Mouse (Mus musculus) MEL (cell line): Measurements from ENCODE around the gene Sntg2.

ENCODE experiments used
- CTCF ChIP-seq, 3 experiments: IDR thresholded peaks in 2 of 3; conservative IDR thresholded peaks in 1 of 3; 2 replicates each; pipeline ENCODE4 v1.5.1; 2011 to 2012; ENCODE audit warnings: low read length in 3 of 3, low read depth in 2 of 3, mild to moderate bottlenecking in 2 of 3, improper control_type of control experiment in 1 of 3, inconsistent platforms in 1 of 3, mixed read lengths in 1 of 3, moderate library complexity in 1 of 3; ENCODE audit not compliant: control insufficient read depth in 1 of 3, insufficient read depth in 1 of 3, poor library complexity in 1 of 3, severe bottlenecking in 1 of 3
- JUND ChIP-seq: IDR thresholded peaks from 2 replicates; pipeline ENCODE4 v1.6.1; 2011; ENCODE audit warnings: low read depth, mild to moderate bottlenecking, improper control_type of control experiment, low read length
- KAT2A ChIP-seq: conservative IDR thresholded peaks from 2 replicates; pipeline ENCODE4 v1.6.1; 2012; ENCODE audit warnings: low read depth, low read length, improper control_type of control experiment, inconsistent platforms
- POLR2A ChIP-seq, 2 experiments: IDR thresholded peaks; 2 replicates each; pipeline ENCODE4 v1.6.1; 2011 to 2012; ENCODE audit warnings: low read length in 2 of 2, mild to moderate bottlenecking in 2 of 2, control low read depth in 1 of 2, improper control_type of control experiment in 1 of 2, low read depth in 1 of 2, moderate library complexity in 1 of 2; ENCODE audit not compliant: control insufficient read depth in 1 of 2, insufficient read depth in 1 of 2, poor library complexity in 1 of 2
- POLR2AphosphoS2 ChIP-seq: IDR thresholded peaks from 2 replicates; pipeline ENCODE4 v1.6.1; 2011; ENCODE audit warnings: low read length, improper control_type of control experiment
- UBTF ChIP-seq: IDR thresholded peaks from 2 replicates; pipeline ENCODE4 v1.6.1; 2012; ENCODE audit warnings: low read depth, mild to moderate bottlenecking, inconsistent platforms, low read length, improper control_type of control experiment, moderate library complexity, borderline replicate concordance; ENCODE audit not compliant: insufficient read depth

DNA sequence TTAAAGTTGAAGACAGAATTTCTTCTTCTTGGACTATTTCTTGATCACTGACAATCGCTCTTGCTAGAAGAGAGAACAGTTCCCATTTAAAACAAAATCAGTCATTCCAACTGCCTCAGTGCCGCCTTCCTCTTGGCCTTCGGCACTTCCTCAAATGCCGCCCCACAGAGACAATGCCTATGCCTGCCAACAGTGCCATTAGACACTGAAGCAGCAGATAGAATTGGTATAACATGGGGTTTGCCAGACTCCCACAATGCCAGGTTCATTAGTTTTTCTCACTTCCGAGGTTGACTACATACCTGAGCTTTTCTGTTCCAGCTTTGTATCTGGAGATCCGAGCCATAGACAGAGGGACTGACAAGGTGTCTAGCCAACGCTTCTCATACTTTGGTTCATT lies 115.5 kb downstream of the Sntg2 start:
- TF ChIP-seq KAT2A (no peak), UBTF (no peak), POLR2AphosphoS2 (no peak), CTCF (IDR thresholded peaks at IDR 0.05 in 2 of 3, conservative IDR thresholded peaks at IDR 0.05 in 1 of 3; ENCODE audit: control insufficient read depth in 1 of 3, insufficient read depth in 1 of 3, low read depth in 2 of 3, low read length in 3 of 3, poor library complexity in 1 of 3, severe bottlenecking in 1 of 3) (no peak), JUND (no peak), POLR2A (IDR thresholded peaks at IDR 0.05; ENCODE audit: control insufficient read depth in 1 of 2, insufficient read depth in 1 of 2, low read depth in 1 of 2, low read length in 2 of 2, poor library complexity in 1 of 2) (no peak)
